Mouse (Mus musculus): ENCODE data around the gene Ccdc125.

DNA sequence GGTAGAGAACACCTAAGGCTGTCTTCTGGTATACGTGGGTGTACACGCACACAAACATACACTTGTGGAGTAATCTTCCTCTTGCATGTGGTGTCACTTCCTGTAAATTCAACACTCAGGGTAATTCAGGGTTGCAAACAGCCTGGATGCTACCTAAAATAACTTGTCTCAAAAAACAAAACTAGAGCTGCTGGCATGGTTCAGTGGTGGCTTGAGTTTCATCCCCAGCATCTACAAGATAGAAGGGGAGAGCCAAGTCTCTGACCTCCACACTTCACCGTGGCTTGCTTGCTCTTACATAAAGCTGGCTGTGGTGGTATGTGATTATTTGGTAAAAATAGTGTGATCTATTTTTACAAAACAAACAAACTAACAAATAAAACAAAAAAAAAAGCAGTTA lies 28.0 kb downstream of the Ccdc125 start:
- TF ChIP-seq CTCF (conservative IDR thresholded peaks at IDR 0.05; ENCODE audit: insufficient read depth, insufficient read length, low read depth, low read length) (no peak), POLR2A (IDR thresholded peaks at IDR 0.05; ENCODE audit: low read depth, low read length) (no peak)
